Mouse (Mus musculus) CH12.LX (cell line): Measurements from ENCODE around the gene Fbxw8. TPM values are rescaled to one million over a fixed set of nuclear protein-coding genes. Genes with fewer than 3 reads are reported as not detected.

Experiments used
- DNase-seq: peaks from one replicate; pipeline ENCODE4 v3.0.0-alpha.2; 2013; ENCODE audit errors: extremely low read depth
- H3K27ac ChIP-seq: 2 replicates; pipeline ENCODE4 v1.5.1; 2012; ENCODE audit warnings: low read depth, mild to moderate bottlenecking, control low read depth, moderate library complexity; ENCODE audit not compliant: insufficient read depth
- H3K27me3 ChIP-seq: replicated peaks from 2 replicates; pipeline ENCODE3; 2012; ENCODE audit warnings: inconsistent platforms
- H3K36me3 ChIP-seq, 2 experiments: replicated peaks in 1 of 2; 2 replicates each; pipeline versions ENCODE3 to v1.6.1; 2012; ENCODE audit warnings: inconsistent platforms in 1 of 2, low read length in 1 of 2, mild to moderate bottlenecking in 1 of 2, mixed read lengths in 1 of 2, moderate library complexity in 1 of 2; ENCODE audit not compliant: control insufficient read depth in 1 of 2, insufficient read depth in 1 of 2
- H3K4me1 ChIP-seq, 2 experiments: 2 replicates each; pipeline ENCODE4 v1.6.1; 2012; ENCODE audit warnings: inconsistent platforms in 1 of 2, moderate library complexity in 1 of 2; ENCODE audit not compliant: insufficient read depth in 2 of 2, control insufficient read depth in 1 of 2
- H3K4me2 ChIP-seq: 2 replicates; pipeline ENCODE4 v1.6.1; 2012; ENCODE audit warnings: low read depth, mild to moderate bottlenecking, control low read depth; ENCODE audit not compliant: poor library complexity, insufficient read depth, severe bottlenecking
- H3K4me3 ChIP-seq, 3 experiments: fragments of 150-350 bp in 1 of 3; sonication (generic) in 1 of 3; replicated peaks in 1 of 3; 2 replicates each; pipeline versions ENCODE3 to v1.5.1; 2011 to 2012; ENCODE audit warnings: low read depth in 2 of 3, low read length in 2 of 3, mild to moderate bottlenecking in 2 of 3, moderate library complexity in 2 of 3, control low read depth in 1 of 3, improper control_type of control experiment in 1 of 3, inconsistent platforms in 1 of 3, mixed read lengths in 1 of 3; ENCODE audit not compliant: poor library complexity in 1 of 3
- H3K79me2 ChIP-seq: replicated peaks from 2 replicates; pipeline ENCODE4 v1.6.1; 2012; ENCODE audit warnings: mild to moderate bottlenecking, moderate library complexity; ENCODE audit not compliant: control insufficient read depth, poor library complexity, insufficient read depth, severe bottlenecking; ENCODE audit errors: extremely low read depth
- H3K9ac ChIP-seq: 2 replicates; pipeline ENCODE4 v1.6.1; 2012; ENCODE audit warnings: low read depth, mild to moderate bottlenecking, control low read depth, moderate library complexity; ENCODE audit not compliant: insufficient read depth
- H3K9me3 ChIP-seq: replicated peaks from 2 replicates; pipeline ENCODE3; 2012; ENCODE audit warnings: low read length, inconsistent platforms, mixed read lengths
- CHD1 ChIP-seq: IDR thresholded peaks from 2 replicates; pipeline ENCODE4 v1.6.1; 2012; ENCODE audit warnings: low read depth, low read length, improper control_type of control experiment, inconsistent platforms
- CHD2 ChIP-seq: IDR thresholded peaks from 2 replicates; pipeline ENCODE4 v1.6.1; 2011; ENCODE audit warnings: low read length, improper control_type of control experiment
- CTCF ChIP-seq, 2 experiments: IDR thresholded peaks in 1 of 2; conservative IDR thresholded peaks in 1 of 2; 2 replicates each; pipeline ENCODE4 v1.5.1; 2011 to 2012; ENCODE audit warnings: low read depth in 2 of 2, low read length in 2 of 2, improper control_type of control experiment in 1 of 2, inconsistent platforms in 1 of 2, mild to moderate bottlenecking in 1 of 2, moderate library complexity in 1 of 2
- E2F4 ChIP-seq: IDR thresholded peaks from 2 replicates; pipeline ENCODE4 v1.6.1; 2011; ENCODE audit warnings: low read depth, low read length, improper control_type of control experiment; ENCODE audit not compliant: insufficient replicate concordance
- ELF1 ChIP-seq: IDR thresholded peaks from 2 replicates; pipeline ENCODE4 v1.6.1; 2014; ENCODE audit warnings: low read depth, mild to moderate bottlenecking, inconsistent platforms, low read length, improper control_type of control experiment
- EP300 ChIP-seq: IDR thresholded peaks from 2 replicates; pipeline ENCODE4 v1.6.1; 2011; ENCODE audit warnings: low read length, improper control_type of control experiment
- GABPA ChIP-seq: IDR thresholded peaks from 2 replicates; pipeline ENCODE4 v1.6.1; 2012; ENCODE audit warnings: low read depth, low read length, improper control_type of control experiment, inconsistent platforms; ENCODE audit not compliant: insufficient replicate concordance
- HCFC1 ChIP-seq: IDR thresholded peaks from 2 replicates; pipeline ENCODE4 v1.6.1; 2012; ENCODE audit warnings: low read depth, mild to moderate bottlenecking, inconsistent platforms, low read length, improper control_type of control experiment
- IRF4 ChIP-seq: IDR thresholded peaks from 2 replicates; pipeline ENCODE4 v1.6.1; 2014; ENCODE audit warnings: low read depth, mild to moderate bottlenecking, inconsistent platforms, low read length, improper control_type of control experiment
- KAT2A ChIP-seq: IDR thresholded peaks from 2 replicates; pipeline ENCODE4 v1.6.1; 2012; ENCODE audit warnings: low read length, improper control_type of control experiment, inconsistent platforms; ENCODE audit not compliant: insufficient replicate concordance
- MAFK ChIP-seq: IDR thresholded peaks from 2 replicates; pipeline ENCODE4 v1.6.1; 2011; ENCODE audit warnings: low read length, improper control_type of control experiment; ENCODE audit not compliant: insufficient replicate concordance
- MAZ ChIP-seq: IDR thresholded peaks from 2 replicates; pipeline ENCODE4 v1.6.1; 2012; ENCODE audit warnings: low read depth, mild to moderate bottlenecking, inconsistent platforms, low read length, improper control_type of control experiment, moderate library complexity
- POLR2AphosphoS2 ChIP-seq: IDR thresholded peaks from 2 replicates; pipeline ENCODE4 v1.6.1; 2011; ENCODE audit warnings: low read depth, low read length, improper control_type of control experiment
- RCOR1 ChIP-seq: conservative IDR thresholded peaks from 2 replicates; pipeline ENCODE4 v1.6.1; 2012; ENCODE audit warnings: low read depth, mild to moderate bottlenecking, inconsistent platforms, low read length, improper control_type of control experiment
- SIN3A ChIP-seq: IDR thresholded peaks from 2 replicates; pipeline ENCODE4 v1.6.1; 2012; ENCODE audit warnings: low read length, improper control_type of control experiment, inconsistent platforms
- SMC3 ChIP-seq: IDR thresholded peaks from 2 replicates; pipeline ENCODE4 v1.6.1; 2011; ENCODE audit warnings: low read depth, low read length, improper control_type of control experiment
- TBP ChIP-seq: conservative IDR thresholded peaks from 2 replicates; pipeline ENCODE4 v1.6.1; 2011; ENCODE audit warnings: low read depth, low read length, improper control_type of control experiment
- TCF12 ChIP-seq: IDR thresholded peaks from 2 replicates; pipeline ENCODE4 v1.6.1; 2014; ENCODE audit warnings: low read depth, mild to moderate bottlenecking, inconsistent platforms, low read length, improper control_type of control experiment
- USF2 ChIP-seq: conservative IDR thresholded peaks from 2 replicates; pipeline ENCODE4 v1.6.1; 2011; ENCODE audit warnings: low read depth, low read length, improper control_type of control experiment
- ZMIZ1 ChIP-seq: IDR thresholded peaks from 2 replicates; pipeline ENCODE4 v1.6.1; 2012; ENCODE audit warnings: low read depth, mild to moderate bottlenecking, inconsistent platforms, low read length, improper control_type of control experiment
- dilution Hi-C: fragments of 300-500 bp; cut with MboI; formaldehyde crosslinking; loops from 2 replicates; pipeline ENCODE4 v1.14.3; 2020; ENCODE audit warnings: low sequenced_read_pairs; ENCODE audit not compliant: extremely low pct_unique_long_range_greater_than_20kb, extremely low pct_ligation_motif_present
- in situ Hi-C: fragments of 300-500 bp; cut with MboI; formaldehyde crosslinking; loops from 3 replicates; pipeline ENCODE4 v1.14.3; 2019; ENCODE audit warnings: low sequenced_read_pairs, low pct_ligation_motif_present, low pct_unique_long_range_greater_than_20kb, mixed read lengths
- polyA plus RNA-seq: library from polyadenylated mRNA; unstranded; fragments of >175 nt; gene quantifications from 2 replicates; pipeline ENCODE4 v1.2.1, GENCODE M21; 2012; ENCODE audit warnings: low read depth; ENCODE audit not compliant: insufficient read length
- total RNA-seq, 2 experiments: library from RNA; depleted of rRNA; stranded (reverse); fragments of 300-350 nt in 1 of 2; fragments of >200 nt in 1 of 2; gene quantifications; 2 replicates each; pipeline ENCODE4 v1.2.3; 2012 to 2014

Fbxw8 gene
- total and polyA plus RNA-seq, 3 experiments: 41.7 to 50.9 (median 47.3) TPM

- H3K9ac ChIP-seq: no peak overlapping the region
- no peak overlapping the region for H3K4me2 ChIP-seq
- no peak overlapping the region for H3K27ac ChIP-seq
- no peaks in the 10 kb centered on the region for H3K27me3 ChIP-seq
- no peaks in the 10 kb centered on the region for H3K36me3 ChIP-seq
- TF ChIP-seq USF2 (no peak), IRF4 (no peak), TCF12 (no peak)
- dilution Hi-C loops: no loop called here
- no peaks in the 10 kb centered on the region for H3K9me3 ChIP-seq
- peaks cover 9 to 33% of the 10 kb centered on the region in 2 experiments for H3K4me1 ChIP-seq
- no peak overlapping the region for H3K4me3 ChIP-seq
- in situ Hi-C loops: no loop called here
- no peak for DNase-seq
- H3K79me2 ChIP-seq: no peaks in the 10 kb centered on the region
These were observed 103.1 kb downstream of the Fbxw8 start for GRCm38 (mm10) chr5:118051981-118052662.

GRCm38 (mm10) chr5:118050743-118051142 is 104.5 kb downstream of the Fbxw8 start:
- H3K4me2 ChIP-seq: no peak overlapping the region
- TF ChIP-seq MAZ: no peak
- TF ChIP-seq EP300: no peak
- TF ChIP-seq GABPA: no peak
- TF ChIP-seq KAT2A: no peak
- TF ChIP-seq MAFK: no peak
- TF ChIP-seq, all 38 proteins: peak for 0
- dilution Hi-C loops (no loop called here), in situ Hi-C loops (no loop called here)
- H3K27me3 ChIP-seq: no peaks in the 10 kb centered on the region
- H3K4me1 ChIP-seq: peaks cover 9 to 33% of the 10 kb centered on the region in 2 experiments
- H3K9me3 ChIP-seq: no peaks in the 10 kb centered on the region
- no peaks in the 10 kb centered on the region for H3K36me3 ChIP-seq
- H3K27ac ChIP-seq: no peak overlapping the region
- no peak overlapping the region for H3K9ac ChIP-seq
- peak; percentile 24 for DNase-seq
- no peaks in the 10 kb centered on the region for H3K79me2 ChIP-seq
- H3K4me3 ChIP-seq: no peak overlapping the region

GRCm38 (mm10) chr5:118048928-118049327 is 106.3 kb downstream of the Fbxw8 start:
- H3K36me3 ChIP-seq: no peaks in the 10 kb centered on the region
- no peak overlapping the region for H3K9ac ChIP-seq
- H3K4me2 ChIP-seq: no peak overlapping the region
- DNase-seq: no peak
- H3K27ac ChIP-seq: no peak overlapping the region
- H3K4me1 ChIP-seq: peaks cover 9 to 30% of the 10 kb centered on the region in 2 experiments
- no peak overlapping the region for H3K4me3 ChIP-seq
- no peaks in the 10 kb centered on the region for H3K9me3 ChIP-seq
- dilution Hi-C loops (no loop called here), in situ Hi-C loops (no loop called here)
- H3K27me3 ChIP-seq: no peaks in the 10 kb centered on the region
- H3K79me2 ChIP-seq: no peaks in the 10 kb centered on the region
- TF ChIP-seq POLR2AphosphoS2 (no peak), CHD1 (no peak), SIN3A (no peak), EP300 (no peak), E2F4 (no peak), CTCF (conservative IDR thresholded peaks at IDR 0.05 in 1 of 2, IDR thresholded peaks at IDR 0.05 in 1 of 2; ENCODE audit: low read depth in 2 of 2, low read length in 2 of 2) (no peak), GABPA (no peak), SMC3 (no peak), ELF1 (no peak), CHD2 (no peak), TCF12 (no peak), IRF4 (no peak), HCFC1 (no peak), ZMIZ1 (no peak), USF2 (no peak), TBP (no peak), RCOR1 (no peak), KAT2A (no peak)
